Mouse (Mus musculus): ENCODE results near the gene Slc24a4. TPM values are rescaled to one million over a fixed set of nuclear protein-coding genes. Genes with fewer than 3 reads are reported as not detected.
A peak's percentile ranks its signal among the peaks of the same experiment; 100 is the strongest.

Gene Slc24a4
- polyA plus RNA-seq, 1 experiment from 2014 or later = 2.9 TPM

GRCm38 (mm10) chr12:102286681-102287414 lies 158.3 kb downstream of the Slc24a4 start:
- Histone ChIP-seq H3K9me3 (replicated peaks) (no peaks in the 10 kb centered on the region), H3K4me3 (no peak overlapping the region), H3K27ac (peak overlapping the region; percentile 72), H3K4me1 (replicated peaks) (peaks cover 66% of the 10 kb centered on the region), H3K27me3 (no peaks in the 10 kb centered on the region), H3K9ac (no peak overlapping the region), H3K36me3 (no peaks in the 10 kb centered on the region), H3K4me2 (peak overlapping the region; percentile 95)
- 0 out of 2 replicates have a peak, but pooled peaks have one; percentile 10 for ATAC-seq (replicated peaks; ENCODE audit: insufficient number of reproducible peaks, insufficient read depth, low FRiP score, low read depth)
- WGBS = 35% methylated on average over 10 of the region's 10 CpGs

- H3K4me3 ChIP-seq = no peak overlapping the region
- H3K9me3 ChIP-seq (replicated peaks) = no peaks in the 10 kb centered on the region
- no peak overlapping the region for H3K4me2 ChIP-seq
- WGBS = 40% methylated on average over 6 of the region's 6 CpGs
- H3K27ac ChIP-seq = peak overlapping the region; percentile 72
- no peaks in the 10 kb centered on the region for H3K27me3 ChIP-seq
- no peak overlapping the region for H3K9ac ChIP-seq
- H3K36me3 ChIP-seq = no peaks in the 10 kb centered on the region
- peaks cover 71% of the 10 kb centered on the region for H3K4me1 ChIP-seq (replicated peaks)
- ATAC-seq (replicated peaks; ENCODE audit: insufficient number of reproducible peaks, insufficient read depth, low FRiP score, low read depth) = no peak
These were observed 159.5 kb downstream of the Slc24a4 start for GRCm38 (mm10) chr12:102287904-102288602.

GRCm38 (mm10) chr12:102288846-102289245 lies 160.3 kb downstream of the Slc24a4 start:
- Histone ChIP-seq H3K4me2 (no peak overlapping the region), H3K9me3 (replicated peaks) (no peaks in the 10 kb centered on the region), H3K36me3 (no peaks in the 10 kb centered on the region), H3K9ac (no peak overlapping the region), H3K4me3 (no peak overlapping the region), H3K27ac (no peak overlapping the region), H3K4me1 (replicated peaks) (peaks cover 72% of the 10 kb centered on the region), H3K27me3 (no peaks in the 10 kb centered on the region)
- WGBS = 53% methylated on average over 2 of the region's 2 CpGs
- no peak for ATAC-seq (replicated peaks; ENCODE audit: insufficient number of reproducible peaks, insufficient read depth, low FRiP score, low read depth)

- ATAC-seq (replicated peaks; ENCODE audit: insufficient number of reproducible peaks, insufficient read depth, low FRiP score, low read depth) = no peak
- WGBS = 100% methylated on average over 1 of the region's 1 CpGs
These were observed 161.0 kb downstream of the Slc24a4 start for GRCm38 (mm10) chr12:102289568-102289967.

GRCm38 (mm10) chr12:102290662-102291061 lies 162.1 kb downstream of the Slc24a4 start:
- no peak overlapping the region for H3K4me2 ChIP-seq
- H3K27me3 ChIP-seq = no peaks in the 10 kb centered on the region
- no peaks in the 10 kb centered on the region for H3K36me3 ChIP-seq
- WGBS = 87% methylated on average over 2 of the region's 2 CpGs
- no peak overlapping the region for H3K4me3 ChIP-seq
- no peak for ATAC-seq (replicated peaks; ENCODE audit: insufficient number of reproducible peaks, insufficient read depth, low FRiP score, low read depth)
- peaks cover 72% of the 10 kb centered on the region for H3K4me1 ChIP-seq (replicated peaks)
- H3K27ac ChIP-seq = no peak overlapping the region
- no peak overlapping the region for H3K9ac ChIP-seq
- no peaks in the 10 kb centered on the region for H3K9me3 ChIP-seq (replicated peaks)

More at GRCm38 (mm10) chr12:102289568-102289967, 161.0 kb downstream of the Slc24a4 start:
- no peak overlapping the region for H3K4me3 ChIP-seq
- no peak overlapping the region for H3K27ac ChIP-seq
- no peak overlapping the region for H3K9ac ChIP-seq
- no peak overlapping the region for H3K4me2 ChIP-seq
- no peaks in the 10 kb centered on the region for H3K27me3 ChIP-seq
- no peaks in the 10 kb centered on the region for H3K36me3 ChIP-seq
- H3K4me1 ChIP-seq (replicated peaks) = peaks cover 72% of the 10 kb centered on the region
- no peaks in the 10 kb centered on the region for H3K9me3 ChIP-seq (replicated peaks)

- peaks cover 65% of the 10 kb centered on the region for H3K4me1 ChIP-seq (replicated peaks)
- peak overlapping the region; percentile 29 for H3K27ac ChIP-seq
- 25% methylated on average over 6 of the region's 6 CpGs for WGBS
- H3K9ac ChIP-seq = no peak overlapping the region
- no peaks in the 10 kb centered on the region for H3K9me3 ChIP-seq (replicated peaks)
- no peak for ATAC-seq (replicated peaks; ENCODE audit: insufficient number of reproducible peaks, insufficient read depth, low FRiP score, low read depth)
- H3K4me2 ChIP-seq = no peak overlapping the region; the same call in 1 of the 2 replicates
- no peaks in the 10 kb centered on the region for H3K27me3 ChIP-seq
- H3K36me3 ChIP-seq = no peaks in the 10 kb centered on the region
- no peak overlapping the region for H3K4me3 ChIP-seq
These were observed 163.2 kb downstream of the Slc24a4 start for GRCm38 (mm10) chr12:102291686-102292085.

GRCm38 (mm10) chr12:102292501-102293215 lies 164.1 kb downstream of the Slc24a4 start:
- no peak overlapping the region for H3K4me3 ChIP-seq
- H3K4me2 ChIP-seq = no peak overlapping the region
- H3K9me3 ChIP-seq (replicated peaks) = no peaks in the 10 kb centered on the region
- no peak overlapping the region for H3K9ac ChIP-seq
- WGBS = 75% methylated on average over 7 of the region's 7 CpGs
- 0 out of 2 replicates have a peak overlapping the region, but pooled peaks have one; percentile 29 for H3K27ac ChIP-seq
- H3K27me3 ChIP-seq = no peaks in the 10 kb centered on the region
- H3K4me1 ChIP-seq (replicated peaks) = peaks cover 55% of the 10 kb centered on the region
- H3K36me3 ChIP-seq = no peaks in the 10 kb centered on the region
- ATAC-seq (replicated peaks; ENCODE audit: insufficient number of reproducible peaks, insufficient read depth, low FRiP score, low read depth) = no peak

- Histone ChIP-seq H3K27ac (no peak overlapping the region), H3K9ac (no peak overlapping the region), H3K36me3 (no peaks in the 10 kb centered on the region), H3K9me3 (replicated peaks) (no peaks in the 10 kb centered on the region), H3K27me3 (no peaks in the 10 kb centered on the region), H3K4me1 (replicated peaks) (peaks cover 43% of the 10 kb centered on the region), H3K4me2 (no peak overlapping the region), H3K4me3 (no peak overlapping the region)
- ATAC-seq (replicated peaks; ENCODE audit: insufficient number of reproducible peaks, insufficient read depth, low FRiP score, low read depth) = no peak
- 62% methylated on average over 5 of the region's 5 CpGs for WGBS
These were observed 166.1 kb downstream of the Slc24a4 start for GRCm38 (mm10) chr12:102294634-102295033.

- Histone ChIP-seq H3K27me3 (no peaks in the 10 kb centered on the region), H3K4me3 (no peak overlapping the region), H3K4me2 (no peak overlapping the region), H3K4me1 (replicated peaks) (peaks cover 43% of the 10 kb centered on the region), H3K9me3 (replicated peaks) (no peaks in the 10 kb centered on the region), H3K36me3 (no peaks in the 10 kb centered on the region), H3K9ac (no peak overlapping the region), H3K27ac (no peak overlapping the region)
- ATAC-seq (replicated peaks; ENCODE audit: insufficient number of reproducible peaks, insufficient read depth, low FRiP score, low read depth) = no peak
- WGBS = 50% methylated on average over 7 of the region's 7 CpGs
These were observed 166.7 kb downstream of the Slc24a4 start for GRCm38 (mm10) chr12:102295230-102295629.

GRCm38 (mm10) chr12:102295662-102296061 lies 167.1 kb downstream of the Slc24a4 start:
- no peak for ATAC-seq (replicated peaks; ENCODE audit: insufficient number of reproducible peaks, insufficient read depth, low FRiP score, low read depth)
- Histone ChIP-seq H3K9me3 (replicated peaks) (no peaks in the 10 kb centered on the region), H3K36me3 (no peaks in the 10 kb centered on the region), H3K27me3 (no peaks in the 10 kb centered on the region), H3K4me3 (no peak overlapping the region), H3K27ac (no peak overlapping the region), H3K9ac (no peak overlapping the region), H3K4me2 (no peak overlapping the region), H3K4me1 (replicated peaks) (peaks cover 43% of the 10 kb centered on the region)
- 83% methylated on average over 8 of the region's 8 CpGs for WGBS

- Histone ChIP-seq H3K9ac (no peak overlapping the region), H3K4me2 (no peak overlapping the region), H3K9me3 (replicated peaks) (no peaks in the 10 kb centered on the region), H3K4me1 (replicated peaks) (peaks cover 41% of the 10 kb centered on the region), H3K36me3 (no peaks in the 10 kb centered on the region), H3K27me3 (no peaks in the 10 kb centered on the region), H3K4me3 (no peak overlapping the region), H3K27ac (no peak overlapping the region)
- no peak for ATAC-seq (replicated peaks; ENCODE audit: insufficient number of reproducible peaks, insufficient read depth, low FRiP score, low read depth)
- 81% methylated on average over 1 of the region's 1 CpGs for WGBS
These were observed 167.8 kb downstream of the Slc24a4 start for GRCm38 (mm10) chr12:102296361-102296760.

Data from heart, embryonic 15.5 days (tissue).